Mouse (Mus musculus): ENCODE measurements around the gene Ksr1. TPM values are rescaled to one million over a fixed set of nuclear protein-coding genes. Genes with fewer than 3 reads are reported as not detected.

The Ksr1 gene
- polyA plus RNA-seq, 1 experiment from 2014 or later: 6.0 TPM

- H3K27me3 ChIP-seq (replicated peaks; ENCODE audit: control insufficient read depth, insufficient read depth, low read length): no peaks in the 10 kb centered on the region
- no peak overlapping the region for H3K9ac ChIP-seq (ENCODE audit: low read length)
- DNase-seq (ENCODE audit: low spot score) (no peak), ATAC-seq (replicated peaks; ENCODE audit: low FRiP score, low TSS enrichment, low read depth) (no peak)
- H3K4me2 ChIP-seq (ENCODE audit: low read length): no peak overlapping the region
- H3K36me3 ChIP-seq (ENCODE audit: control insufficient read depth, insufficient read depth, low read length): no peaks in the 10 kb centered on the region
- H3K4me3 ChIP-seq (ENCODE audit: low read depth, low read length): no peak overlapping the region
- no peaks in the 10 kb centered on the region for H3K4me1 ChIP-seq (replicated peaks; ENCODE audit: control insufficient read depth, insufficient read depth, low read length)
- H3K27ac ChIP-seq (ENCODE audit: low read depth): no peak overlapping the region
- H3K9me3 ChIP-seq (ENCODE audit: control insufficient read depth, low read length): no peaks in the 10 kb centered on the region
- 66% methylated on average over 12 of the region's 12 CpGs for WGBS
These were observed 36.7 kb upstream of the Ksr1 start for GRCm38 (mm10) chr11:79182881-79183280.

DNA sequence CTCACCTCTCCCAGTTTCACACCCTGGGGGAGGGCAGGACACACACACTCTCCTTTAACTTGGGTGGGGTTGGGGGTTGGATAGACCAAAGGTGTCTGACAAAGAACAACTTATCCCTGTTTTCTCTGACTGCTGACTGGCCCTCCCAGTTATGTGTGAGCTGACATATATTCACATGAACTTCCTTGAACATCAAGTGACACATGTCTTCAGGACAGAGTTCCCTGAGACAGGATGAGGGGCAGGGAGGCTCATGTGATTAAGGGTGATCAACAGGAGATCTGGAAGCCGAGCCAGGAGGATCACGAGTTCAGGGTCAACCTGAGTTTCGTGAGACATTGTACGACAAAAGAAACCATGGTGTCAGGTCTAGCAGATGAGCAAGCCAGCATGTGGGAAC, 35.7 kb upstream of the Ksr1 start:
- no peak overlapping the region for H3K4me2 ChIP-seq (ENCODE audit: low read length)
- no peaks in the 10 kb centered on the region for H3K27me3 ChIP-seq (replicated peaks; ENCODE audit: control insufficient read depth, insufficient read depth, low read length)
- H3K9ac ChIP-seq (ENCODE audit: low read length): no peak overlapping the region
- no peaks in the 10 kb centered on the region for H3K36me3 ChIP-seq (ENCODE audit: control insufficient read depth, insufficient read depth, low read length)
- DNase-seq (ENCODE audit: low spot score): no peak
- no peak overlapping the region for H3K27ac ChIP-seq (ENCODE audit: low read depth)
- ATAC-seq (replicated peaks; ENCODE audit: low FRiP score, low TSS enrichment, low read depth): no peak
- WGBS: 89% methylated on average over 4 of the region's 4 CpGs
- H3K4me1 ChIP-seq (replicated peaks; ENCODE audit: control insufficient read depth, insufficient read depth, low read length): no peaks in the 10 kb centered on the region
- H3K4me3 ChIP-seq (ENCODE audit: low read depth, low read length): no peak overlapping the region
- H3K9me3 ChIP-seq (ENCODE audit: control insufficient read depth, low read length): no peaks in the 10 kb centered on the region

- no peak overlapping the region for H3K27ac ChIP-seq (ENCODE audit: low read depth)
- WGBS: 80% methylated on average over 3 of the region's 3 CpGs
- no peak for ATAC-seq (replicated peaks; ENCODE audit: low FRiP score, low TSS enrichment, low read depth)
- no peak overlapping the region for H3K4me2 ChIP-seq (ENCODE audit: low read length)
- H3K4me3 ChIP-seq (ENCODE audit: low read depth, low read length): no peak overlapping the region
- DNase-seq (ENCODE audit: low spot score): no peak
- no peak overlapping the region for H3K9ac ChIP-seq (ENCODE audit: low read length)
- no peaks in the 10 kb centered on the region for H3K9me3 ChIP-seq (ENCODE audit: control insufficient read depth, low read length)
- no peaks in the 10 kb centered on the region for H3K4me1 ChIP-seq (replicated peaks; ENCODE audit: control insufficient read depth, insufficient read depth, low read length)
- no peaks in the 10 kb centered on the region for H3K36me3 ChIP-seq (ENCODE audit: control insufficient read depth, insufficient read depth, low read length)
- H3K27me3 ChIP-seq (replicated peaks; ENCODE audit: control insufficient read depth, insufficient read depth, low read length): no peaks in the 10 kb centered on the region
These were observed 30.5 kb upstream of the Ksr1 start for GRCm38 (mm10) chr11:79176687-79177086.

- H3K4me2 ChIP-seq (ENCODE audit: low read length): no peak overlapping the region
- no peak overlapping the region for H3K9ac ChIP-seq (ENCODE audit: low read length)
- no peaks in the 10 kb centered on the region for H3K4me1 ChIP-seq (replicated peaks; ENCODE audit: control insufficient read depth, insufficient read depth, low read length)
- 77% methylated on average over 7 of the region's 7 CpGs for WGBS
- H3K4me3 ChIP-seq (ENCODE audit: low read depth, low read length): no peak overlapping the region
- no peaks in the 10 kb centered on the region for H3K9me3 ChIP-seq (ENCODE audit: control insufficient read depth, low read length)
- H3K27ac ChIP-seq (ENCODE audit: low read depth): no peak overlapping the region
- no peak for DNase-seq (ENCODE audit: low spot score)
- no peaks in the 10 kb centered on the region for H3K36me3 ChIP-seq (ENCODE audit: control insufficient read depth, insufficient read depth, low read length)
- H3K27me3 ChIP-seq (replicated peaks; ENCODE audit: control insufficient read depth, insufficient read depth, low read length): no peaks in the 10 kb centered on the region
- ATAC-seq (replicated peaks; ENCODE audit: low FRiP score, low TSS enrichment, low read depth): no peak
These were observed 25.8 kb upstream of the Ksr1 start for GRCm38 (mm10) chr11:79172054-79172453.

DNA sequence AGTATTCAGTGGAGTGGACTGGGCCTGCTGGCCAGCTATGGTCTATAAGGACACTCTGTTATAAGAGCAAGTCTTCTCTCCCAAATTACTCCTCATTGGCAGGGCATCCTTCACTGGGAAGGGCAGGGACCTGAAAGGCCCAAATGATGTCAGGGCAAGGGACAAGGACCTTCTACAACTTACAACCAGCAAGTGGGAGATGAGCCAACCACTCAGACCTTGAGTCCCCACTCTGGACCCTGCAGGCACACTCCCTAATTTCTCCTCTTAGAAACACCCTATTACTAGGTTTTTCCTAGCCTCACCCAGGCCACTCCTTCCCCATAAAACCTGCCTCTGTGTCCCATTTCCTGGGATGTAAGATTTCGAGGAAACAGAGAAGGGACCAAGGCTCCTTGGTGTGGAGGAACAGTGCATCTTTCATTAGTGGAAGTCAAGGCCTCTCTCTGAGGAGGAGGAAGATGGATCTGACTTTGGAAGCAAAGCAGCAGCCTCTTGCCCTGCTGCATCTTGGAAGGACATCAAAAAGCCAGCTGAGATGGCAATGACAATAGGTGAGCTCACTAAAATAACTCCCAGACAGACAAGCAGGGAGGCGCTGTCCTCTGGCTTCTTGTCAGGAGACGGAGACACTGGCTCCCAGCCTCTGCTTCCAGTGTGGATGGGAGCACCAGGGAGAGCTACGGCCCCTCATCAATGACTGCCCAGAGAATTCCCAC, 20.5 kb upstream of the Ksr1 start:
- no peak overlapping the region for H3K27ac ChIP-seq (ENCODE audit: low read depth)
- H3K4me2 ChIP-seq (ENCODE audit: low read length): no peak overlapping the region
- WGBS: 78% methylated on average over 4 of the region's 4 CpGs
- ATAC-seq (replicated peaks; ENCODE audit: low FRiP score, low TSS enrichment, low read depth) (no peak), DNase-seq (ENCODE audit: low spot score) (no peak)
- no peaks in the 10 kb centered on the region for H3K36me3 ChIP-seq (ENCODE audit: control insufficient read depth, insufficient read depth, low read length)
- no peak overlapping the region for H3K9ac ChIP-seq (ENCODE audit: low read length)
- no peak overlapping the region for H3K4me3 ChIP-seq (ENCODE audit: low read depth, low read length)
- peaks cover 10% of the 10 kb centered on the region for H3K4me1 ChIP-seq (replicated peaks; ENCODE audit: control insufficient read depth, insufficient read depth, low read length)
- no peaks in the 10 kb centered on the region for H3K9me3 ChIP-seq (ENCODE audit: control insufficient read depth, low read length)
- H3K27me3 ChIP-seq (replicated peaks; ENCODE audit: control insufficient read depth, insufficient read depth, low read length): no peaks in the 10 kb centered on the region

- no peak overlapping the region for H3K4me2 ChIP-seq (ENCODE audit: low read length)
- H3K4me1 ChIP-seq (replicated peaks; ENCODE audit: control insufficient read depth, insufficient read depth, low read length): peaks cover 12% of the 10 kb centered on the region
- no peak overlapping the region for H3K9ac ChIP-seq (ENCODE audit: low read length)
- no peaks in the 10 kb centered on the region for H3K9me3 ChIP-seq (ENCODE audit: control insufficient read depth, low read length)
- H3K4me3 ChIP-seq (ENCODE audit: low read depth, low read length): no peak overlapping the region
- no peak for DNase-seq (ENCODE audit: low spot score)
- H3K27ac ChIP-seq (ENCODE audit: low read depth): no peak overlapping the region
- no peaks in the 10 kb centered on the region for H3K36me3 ChIP-seq (ENCODE audit: control insufficient read depth, insufficient read depth, low read length)
- WGBS: 85% methylated on average over 6 of the region's 6 CpGs
- H3K27me3 ChIP-seq (replicated peaks; ENCODE audit: control insufficient read depth, insufficient read depth, low read length): no peaks in the 10 kb centered on the region
- ATAC-seq (replicated peaks; ENCODE audit: low FRiP score, low TSS enrichment, low read depth): no peak
These were observed 15.0 kb upstream of the Ksr1 start for GRCm38 (mm10) chr11:79161077-79161758.

DNA sequence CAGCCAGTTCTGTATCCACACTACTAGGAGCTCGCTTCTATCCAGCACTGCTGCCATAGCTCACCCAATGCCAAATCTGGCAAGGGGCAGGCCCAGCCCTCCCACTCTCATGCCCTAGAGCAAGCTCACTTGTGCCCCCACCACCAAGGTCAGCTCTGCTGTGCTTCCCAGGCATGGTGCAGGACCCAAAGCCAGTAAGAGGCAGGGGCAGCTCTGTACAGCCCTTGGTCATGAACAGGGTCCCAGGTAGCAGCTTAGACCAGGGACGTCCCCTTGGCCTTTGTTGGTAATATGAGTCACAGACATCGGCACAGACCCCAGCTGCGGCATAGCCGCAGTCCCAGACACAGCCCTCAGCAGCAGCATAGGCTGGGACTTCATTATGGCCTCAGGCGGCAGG, 13.9 kb upstream of the Ksr1 start:
- H3K4me2 ChIP-seq (ENCODE audit: low read length): no peak overlapping the region
- no peaks in the 10 kb centered on the region for H3K27me3 ChIP-seq (replicated peaks; ENCODE audit: control insufficient read depth, insufficient read depth, low read length)
- 86% methylated on average over 6 of the region's 6 CpGs for WGBS
- H3K36me3 ChIP-seq (ENCODE audit: control insufficient read depth, insufficient read depth, low read length): no peaks in the 10 kb centered on the region
- ATAC-seq (replicated peaks; ENCODE audit: low FRiP score, low TSS enrichment, low read depth) (no peak), DNase-seq (ENCODE audit: low spot score) (no peak)
- H3K4me3 ChIP-seq (ENCODE audit: low read depth, low read length): no peak overlapping the region
- H3K9ac ChIP-seq (ENCODE audit: low read length): no peak overlapping the region
- H3K9me3 ChIP-seq (ENCODE audit: control insufficient read depth, low read length): no peaks in the 10 kb centered on the region
- H3K27ac ChIP-seq (ENCODE audit: low read depth): no peak overlapping the region
- H3K4me1 ChIP-seq (replicated peaks; ENCODE audit: control insufficient read depth, insufficient read depth, low read length): peaks cover 12% of the 10 kb centered on the region

- 0 out of 2 replicates have a peak, but pooled peaks cover 2% of the 10 kb centered on the region for H3K4me1 ChIP-seq (replicated peaks; ENCODE audit: control insufficient read depth, insufficient read depth, low read length)
- no peaks in the 10 kb centered on the region for H3K27me3 ChIP-seq (replicated peaks; ENCODE audit: control insufficient read depth, insufficient read depth, low read length)
- WGBS: 61% methylated on average over 4 of the region's 4 CpGs
- no peaks in the 10 kb centered on the region for H3K36me3 ChIP-seq (ENCODE audit: control insufficient read depth, insufficient read depth, low read length)
- H3K9me3 ChIP-seq (ENCODE audit: control insufficient read depth, low read length): no peaks in the 10 kb centered on the region
- ATAC-seq (replicated peaks; ENCODE audit: low FRiP score, low TSS enrichment, low read depth) (peak; percentile 74), DNase-seq (ENCODE audit: low spot score) (no peak)
- no peak overlapping the region for H3K4me3 ChIP-seq (ENCODE audit: low read depth, low read length)
- H3K27ac ChIP-seq (ENCODE audit: low read depth): peak overlapping the region; percentile 3; the same call in 1 of the 2 replicates
- H3K9ac ChIP-seq (ENCODE audit: low read length): no peak overlapping the region
- no peak overlapping the region for H3K4me2 ChIP-seq (ENCODE audit: low read length)
These were observed 11.5 kb upstream of the Ksr1 start for GRCm38 (mm10) chr11:79157729-79158128.

- Histone ChIP-seq H3K4me1 (replicated peaks; ENCODE audit: control insufficient read depth, insufficient read depth, low read length) (0 out of 2 replicates have a peak, but pooled peaks cover 2% of the 10 kb centered on the region), H3K4me2 (ENCODE audit: low read length) (no peak overlapping the region), H3K4me3 (ENCODE audit: low read depth, low read length) (no peak overlapping the region), H3K9me3 (ENCODE audit: control insufficient read depth, low read length) (no peaks in the 10 kb centered on the region), H3K27ac (ENCODE audit: low read depth) (no peak overlapping the region), H3K36me3 (ENCODE audit: control insufficient read depth, insufficient read depth, low read length) (no peaks in the 10 kb centered on the region), H3K9ac (ENCODE audit: low read length) (no peak overlapping the region), H3K27me3 (replicated peaks; ENCODE audit: control insufficient read depth, insufficient read depth, low read length) (no peaks in the 10 kb centered on the region)
- ATAC-seq (replicated peaks; ENCODE audit: low FRiP score, low TSS enrichment, low read depth) (no peak), DNase-seq (ENCODE audit: low spot score) (no peak)
- 55% methylated on average over 6 of the region's 6 CpGs for WGBS
These were observed 9.1 kb upstream of the Ksr1 start for GRCm38 (mm10) chr11:79155348-79155747.
